Mouse (Mus musculus): ENCODE results near the gene Prr22. TPM values are rescaled to one million over a fixed set of nuclear protein-coding genes. Genes with fewer than 3 reads are reported as not detected.

Prr22 gene
- total and polyA plus RNA-seq, 2 experiments from 2014 or later = 0.44 to 1.1 TPM

DNA sequence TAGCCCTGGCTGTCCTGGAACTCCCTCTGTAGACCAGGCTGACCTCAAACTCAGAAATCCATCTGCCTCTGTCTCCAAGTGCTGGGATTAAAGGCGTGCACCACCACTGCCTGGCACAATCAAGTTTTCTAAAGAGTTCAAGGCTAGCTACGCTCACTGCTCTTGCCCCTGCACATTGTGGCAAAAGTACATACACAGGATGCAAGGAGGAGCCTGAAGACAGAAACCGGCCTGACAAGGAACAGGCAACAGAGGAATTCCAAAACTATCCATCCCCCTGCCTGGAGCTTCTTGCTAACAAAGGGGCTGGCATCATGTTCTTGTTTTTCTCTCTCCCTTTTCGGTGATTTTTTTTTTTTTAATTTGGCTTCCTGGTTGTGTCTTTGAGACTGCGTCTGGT lies 25.9 kb upstream of the Prr22 start:
- 65% methylated on average over 5 of the region's 5 CpGs for WGBS

DNA sequence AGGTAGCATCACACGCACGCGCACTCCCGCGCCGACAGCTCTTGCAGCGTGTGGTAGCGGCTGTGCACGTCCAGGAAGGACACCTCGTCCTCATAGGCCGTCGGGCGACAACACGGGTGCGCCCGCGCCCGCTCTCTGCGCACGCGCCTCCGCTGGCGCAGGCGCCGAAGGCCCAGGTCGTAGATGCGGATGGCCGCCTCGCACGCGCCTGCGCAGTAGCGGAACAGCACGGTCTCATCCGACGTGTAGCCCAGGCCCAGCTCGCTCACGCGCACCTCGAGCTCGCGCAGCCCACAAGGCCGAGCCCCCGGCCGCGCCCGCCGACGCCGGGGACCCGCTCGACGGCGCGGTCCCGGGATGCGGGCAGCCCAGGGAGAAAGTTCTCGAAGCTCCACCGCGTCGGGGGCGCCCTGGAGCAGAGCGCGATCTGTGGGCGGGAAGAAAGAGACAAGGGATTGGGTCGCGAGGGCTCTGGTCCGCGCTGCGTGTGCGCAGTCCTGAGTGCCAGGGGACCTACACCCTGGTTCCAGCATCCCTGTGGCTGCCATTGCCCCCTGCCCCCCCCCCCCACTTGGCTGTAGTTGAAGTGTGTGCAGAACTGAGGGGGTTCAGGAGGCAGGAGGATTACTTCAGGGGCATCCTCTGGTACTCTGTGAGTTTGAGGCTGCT lies 18.5 kb upstream of the Prr22 start:
- 21% methylated on average over 58 of the region's 71 CpGs for WGBS
- H3K4me2 ChIP-seq (ENCODE audit: low read depth, low read length, poor library complexity, severe bottlenecking) = peak overlapping the region; percentile 37
- H3K27ac ChIP-seq (ENCODE audit: low read depth, low read length) = no peak overlapping the region
- H3K36me3 ChIP-seq (ENCODE audit: insufficient read depth, low read length) = no peaks in the 10 kb centered on the region
- ATAC-seq (ENCODE audit: low FRiP score) (peak; percentile 76), DNase-seq (ENCODE audit: low spot score) (peak; percentile 81)
- TF ChIP-seq CTCF (IDR thresholded peaks at IDR 0.05) = no peak
- H3K4me1 ChIP-seq (ENCODE audit: insufficient read depth, low read length) = no peaks in the 10 kb centered on the region
- peak overlapping the region; percentile 31 for H3K4me3 ChIP-seq (ENCODE audit: low read depth, low read length)
- no peak overlapping the region; the same call in 1 of the 2 replicates for H3K9ac ChIP-seq (replicated peaks; ENCODE audit: low read length, poor library complexity, severe bottlenecking)
- no peaks in the 10 kb centered on the region for H3K9me3 ChIP-seq (ENCODE audit: low read length)
- H3K27me3 ChIP-seq (ENCODE audit: insufficient read depth, low read length) = peaks cover 38% of the 10 kb centered on the region

More for the DNA sequence above, 25.9 kb upstream of the Prr22 start:
- H3K4me1 ChIP-seq (ENCODE audit: insufficient read depth, low read length) = no peaks in the 10 kb centered on the region
- H3K9ac ChIP-seq (replicated peaks; ENCODE audit: low read length, poor library complexity, severe bottlenecking) = no peak overlapping the region
- H3K4me3 ChIP-seq (ENCODE audit: low read depth, low read length) = no peak overlapping the region
- no peaks in the 10 kb centered on the region for H3K36me3 ChIP-seq (ENCODE audit: insufficient read depth, low read length)
- H3K4me2 ChIP-seq (ENCODE audit: low read depth, low read length, poor library complexity, severe bottlenecking) = no peak overlapping the region
- DNase-seq (ENCODE audit: low spot score) = no peak
- no peak overlapping the region for H3K27ac ChIP-seq (ENCODE audit: low read depth, low read length)
- H3K9me3 ChIP-seq (ENCODE audit: low read length) = no peaks in the 10 kb centered on the region
- no peaks in the 10 kb centered on the region for H3K27me3 ChIP-seq (ENCODE audit: insufficient read depth, low read length)
- no peak for TF ChIP-seq CTCF (IDR thresholded peaks at IDR 0.05)
- no peak for ATAC-seq (ENCODE audit: low FRiP score)

- ATAC-seq (ENCODE audit: low FRiP score) = no peak
- Histone ChIP-seq H3K27ac (ENCODE audit: low read depth, low read length) (no peak overlapping the region), H3K9me3 (ENCODE audit: low read length) (no peaks in the 10 kb centered on the region), H3K4me2 (ENCODE audit: low read depth, low read length, poor library complexity, severe bottlenecking) (no peak overlapping the region), H3K4me1 (ENCODE audit: insufficient read depth, low read length) (peaks cover 6% of the 10 kb centered on the region; the same call in 1 of the 2 replicates), H3K36me3 (ENCODE audit: insufficient read depth, low read length) (no peaks in the 10 kb centered on the region), H3K27me3 (ENCODE audit: insufficient read depth, low read length) (peaks cover 55% of the 10 kb centered on the region), H3K4me3 (ENCODE audit: low read depth, low read length) (no peak overlapping the region), H3K9ac (replicated peaks; ENCODE audit: low read length, poor library complexity, severe bottlenecking) (no peak overlapping the region)
- no peak for TF ChIP-seq CTCF (IDR thresholded peaks at IDR 0.05)
- 22% methylated on average over 15 of the region's 15 CpGs for WGBS
- no peak for DNase-seq (ENCODE audit: low spot score)
Observed at GRCm38 (mm10) chr17:56753452-56753851, 16.6 kb upstream of the Prr22 start.

DNA sequence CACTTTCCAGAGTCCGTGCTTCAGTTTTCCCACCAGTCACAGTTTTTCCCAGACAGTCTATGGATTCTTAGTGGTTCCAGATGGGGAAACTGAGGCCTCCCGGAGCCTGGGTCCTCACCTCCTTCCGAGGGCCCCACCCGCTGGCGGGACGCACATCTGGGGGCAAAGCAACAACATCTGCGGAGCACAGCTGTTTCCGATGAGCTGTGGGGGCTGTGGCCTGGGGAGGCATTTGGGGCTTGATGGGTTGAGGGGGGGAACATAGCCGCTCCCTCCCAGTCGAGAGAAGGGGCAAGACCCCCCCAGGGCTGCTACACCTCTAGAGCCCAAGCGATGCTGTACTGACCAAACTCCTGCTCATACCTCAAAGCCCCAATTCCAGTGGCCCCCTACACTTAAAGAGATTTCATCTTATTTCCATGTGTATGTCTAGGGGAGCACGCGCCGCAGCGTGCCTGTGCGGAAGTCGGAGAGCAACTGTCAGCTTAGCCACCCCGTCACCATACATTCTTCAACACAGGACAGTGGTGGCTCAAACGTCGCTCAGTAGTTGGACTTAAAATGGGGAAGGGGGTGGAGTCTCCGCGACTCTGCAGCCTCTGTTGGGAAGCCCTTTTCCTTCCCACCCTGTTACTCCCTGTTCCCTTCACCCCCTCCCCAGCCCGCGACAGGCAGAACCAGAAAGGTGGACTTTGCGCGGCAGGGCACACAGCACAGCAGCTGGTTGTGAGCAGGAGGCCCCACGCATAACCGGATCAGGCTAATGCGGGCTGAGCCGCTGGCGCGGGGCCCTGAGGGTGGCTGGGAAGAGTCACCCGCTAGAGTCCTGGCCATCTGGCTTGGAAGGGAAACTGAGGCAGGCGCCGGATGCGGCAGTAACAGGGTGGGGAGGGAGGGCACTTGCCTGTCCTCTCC lies 15.5 kb upstream of the Prr22 start:
- ATAC-seq (ENCODE audit: low FRiP score) = no peak
- TF ChIP-seq CTCF (IDR thresholded peaks at IDR 0.05) = no peak
- H3K9ac ChIP-seq (replicated peaks; ENCODE audit: low read length, poor library complexity, severe bottlenecking) = no peak overlapping the region

DNA sequence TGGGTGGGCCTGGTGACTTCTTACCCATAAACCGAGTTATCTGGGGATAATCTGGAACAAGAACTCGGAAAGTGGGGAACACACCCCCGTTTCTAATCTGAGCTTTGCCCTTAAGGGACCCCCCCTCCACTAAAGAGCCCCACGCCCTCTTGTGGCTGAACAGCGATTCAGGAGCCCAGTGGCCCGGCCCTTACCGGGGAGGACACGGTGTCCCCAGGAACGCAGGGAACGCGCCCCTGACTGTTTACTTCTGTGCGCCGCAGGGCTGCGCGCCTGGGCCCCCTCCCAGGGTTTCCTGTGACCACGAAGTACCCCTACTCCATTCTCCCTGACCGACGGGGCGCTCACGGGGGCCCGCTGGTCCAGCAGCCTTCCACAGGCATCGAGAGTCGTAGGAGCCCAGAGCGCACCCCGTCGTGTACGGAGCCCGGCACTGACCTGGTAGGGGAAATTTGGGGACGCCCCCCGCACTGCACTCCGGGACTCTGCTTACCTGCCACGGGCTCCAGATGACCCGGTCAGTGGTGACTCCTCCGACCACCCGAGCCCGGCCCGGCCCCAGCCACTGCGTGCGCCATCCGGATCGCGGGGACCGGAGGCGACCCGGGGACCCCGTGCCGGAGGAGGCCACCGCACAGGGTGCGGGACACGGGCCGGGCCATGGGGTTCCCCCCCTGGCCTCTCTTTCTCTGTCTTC lies 13.2 kb upstream of the Prr22 start:
- Histone ChIP-seq H3K36me3 (ENCODE audit: insufficient read depth, low read length) (no peaks in the 10 kb centered on the region), H3K9ac (replicated peaks; ENCODE audit: low read length, poor library complexity, severe bottlenecking) (peak overlapping the region; percentile 54), H3K4me1 (ENCODE audit: insufficient read depth, low read length) (peaks cover 8% of the 10 kb centered on the region; the same call in 1 of the 2 replicates), H3K9me3 (ENCODE audit: low read length) (no peaks in the 10 kb centered on the region), H3K27ac (ENCODE audit: low read depth, low read length) (no peak overlapping the region), H3K4me3 (ENCODE audit: low read depth, low read length) (peak overlapping the region; percentile 47), H3K27me3 (ENCODE audit: insufficient read depth, low read length) (peaks cover 59% of the 10 kb centered on the region), H3K4me2 (ENCODE audit: low read depth, low read length, poor library complexity, severe bottlenecking) (peak overlapping the region; percentile 91)
- 0 out of 2 replicates have a peak, but pooled peaks have one; percentile 2 for ATAC-seq (ENCODE audit: low FRiP score)
- WGBS = 2% methylated on average over 51 of the region's 51 CpGs
- peak; percentile 46 for TF ChIP-seq CTCF (IDR thresholded peaks at IDR 0.05)
- DNase-seq (ENCODE audit: low spot score) = no peak

More for the DNA sequence above, 15.5 kb upstream of the Prr22 start:
- 13% methylated on average over 36 of the region's 36 CpGs for WGBS
- no peak for DNase-seq (ENCODE audit: low spot score)
- Histone ChIP-seq H3K36me3 (ENCODE audit: insufficient read depth, low read length) (no peaks in the 10 kb centered on the region), H3K4me1 (ENCODE audit: insufficient read depth, low read length) (peaks cover 6% of the 10 kb centered on the region; the same call in 1 of the 2 replicates), H3K27ac (ENCODE audit: low read depth, low read length) (no peak overlapping the region), H3K27me3 (ENCODE audit: insufficient read depth, low read length) (peaks cover 56% of the 10 kb centered on the region), H3K4me2 (ENCODE audit: low read depth, low read length, poor library complexity, severe bottlenecking) (no peak overlapping the region), H3K4me3 (ENCODE audit: low read depth, low read length) (no peak overlapping the region), H3K9me3 (ENCODE audit: low read length) (no peaks in the 10 kb centered on the region)

Data from midbrain, postnatal 0 days (tissue).